Mouse (Mus musculus) neural tube, embryonic 13.5 days (tissue): ENCODE results near the gene Svop. TPM values are rescaled to one million over a fixed set of nuclear protein-coding genes. Genes with fewer than 3 reads are reported as not detected.

ENCODE experiments used
- ATAC-seq: fragments of 200-750 bp; cut with Nextera tagmentation; 2 replicates; pipeline ENCODE4 v1.8.0; 2017; ENCODE audit warnings: low read depth, mild to moderate bottlenecking, moderate TSS enrichment, moderate library complexity
- H3K27ac ChIP-seq: fragments of 300-500 bp; sonication (generic); replicated peaks from 2 replicates; pipeline ENCODE4 v1.5.1; 2015; ENCODE audit warnings: moderate library complexity, mild to moderate bottlenecking, inconsistent platforms
- H3K27me3 ChIP-seq: fragments of 300-500 bp; sonication (generic); 2 replicates; pipeline ENCODE4 v1.6.1; 2015; ENCODE audit warnings: mild to moderate bottlenecking, inconsistent platforms
- H3K36me3 ChIP-seq: fragments of 300-500 bp; sonication (generic); 2 replicates; pipeline ENCODE4 v1.6.1; 2015; ENCODE audit warnings: mild to moderate bottlenecking, inconsistent platforms
- H3K4me1 ChIP-seq: fragments of 300-500 bp; sonication (generic); replicated peaks from 2 replicates; pipeline ENCODE4 v1.6.1; 2015; ENCODE audit warnings: inconsistent platforms
- H3K4me2 ChIP-seq: fragments of 300-500 bp; sonication (generic); 2 replicates; pipeline ENCODE4 v1.6.1; 2015; ENCODE audit warnings: inconsistent platforms, mild to moderate bottlenecking, moderate library complexity
- H3K4me3 ChIP-seq: fragments of 300-500 bp; sonication (generic); 2 replicates; pipeline ENCODE4 v1.5.1; 2015; ENCODE audit warnings: mild to moderate bottlenecking, inconsistent platforms
- H3K9ac ChIP-seq: fragments of 300-500 bp; sonication (generic); 2 replicates; pipeline ENCODE4 v1.6.1; 2015; ENCODE audit warnings: moderate library complexity, mild to moderate bottlenecking, inconsistent platforms
- H3K9me3 ChIP-seq: fragments of 300-500 bp; sonication (generic); 2 replicates; pipeline ENCODE4 v1.6.1; 2016; ENCODE audit warnings: inconsistent platforms
- WGBS: fragments of 180-500 bp; shearing (Covaris S2); methylation state at CpG from one replicate; pipeline ENCODE4 v1.1.7; 2015; 5-methylcytosine and 5-hydroxymethylcytosine counted together
- polyA plus RNA-seq: library from polyadenylated mRNA; unstranded; fragments of >200 nt; fragmentation: Nextera tagmentation; extraction: Ambion mirVana; gene quantifications from 2 replicates; pipeline ENCODE4 v1.2.1, GENCODE M21; 2015

The Svop gene
- polyA plus RNA-seq, 1 experiment from 2014 or later = 79.6 TPM

DNA sequence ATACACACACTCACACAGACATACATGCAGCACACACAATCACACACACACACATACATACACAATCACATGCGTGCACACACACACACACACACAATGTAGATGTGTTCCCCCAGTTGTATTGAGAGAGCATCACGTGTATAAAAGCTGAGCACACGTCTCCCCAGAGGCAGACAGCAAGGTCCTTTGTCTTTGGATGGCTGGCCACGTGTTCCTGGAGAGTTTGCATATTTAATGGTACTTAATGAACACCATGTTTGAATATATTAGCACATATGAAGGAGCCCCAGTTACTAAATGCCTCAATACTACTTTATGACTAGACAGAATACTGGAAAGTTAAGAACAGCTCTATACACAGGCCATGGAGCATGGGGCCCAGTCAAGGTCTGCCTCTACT lies 27.4 kb downstream of the Svop start:
- no peak overlapping the region for H3K9ac ChIP-seq
- 43% methylated on average over 4 of the region's 4 CpGs for WGBS
- H3K27ac ChIP-seq = no peak overlapping the region
- ATAC-seq = no peak
- no peaks in the 10 kb centered on the region for H3K9me3 ChIP-seq
- no peaks in the 10 kb centered on the region; the same call in 1 of the 2 replicates for H3K4me1 ChIP-seq
- H3K4me2 ChIP-seq = no peak overlapping the region
- H3K27me3 ChIP-seq = no peaks in the 10 kb centered on the region
- H3K4me3 ChIP-seq = no peak overlapping the region
- H3K36me3 ChIP-seq = peaks cover 43% of the 10 kb centered on the region

DNA sequence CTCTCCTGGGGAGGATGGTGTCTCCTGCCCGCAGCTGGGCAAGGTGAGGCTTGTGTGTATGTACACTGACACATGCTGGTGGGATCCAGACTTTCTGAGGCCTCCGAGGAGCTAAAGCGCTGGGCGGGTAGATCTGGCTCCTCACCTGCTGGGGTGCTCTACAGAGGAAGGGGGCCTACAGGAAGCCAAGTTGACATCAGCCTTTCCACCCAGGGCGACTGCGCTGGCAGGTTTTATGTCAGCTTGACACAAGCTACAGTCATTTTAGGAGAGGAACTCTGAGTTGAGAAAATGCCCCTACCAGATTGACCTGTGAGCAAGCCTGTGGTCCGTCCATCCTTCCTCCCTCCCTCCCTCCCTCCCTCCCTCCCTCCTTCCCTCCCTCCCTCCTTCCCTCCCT lies 29.7 kb downstream of the Svop start:
- no peak overlapping the region for H3K4me2 ChIP-seq
- no peaks in the 10 kb centered on the region for H3K9me3 ChIP-seq
- 56% methylated on average over 7 of the region's 7 CpGs for WGBS
- H3K36me3 ChIP-seq = peaks cover 54% of the 10 kb centered on the region
- no peak overlapping the region for H3K4me3 ChIP-seq
- no peaks in the 10 kb centered on the region; the same call in 1 of the 2 replicates for H3K4me1 ChIP-seq
- no peak for ATAC-seq
- H3K27ac ChIP-seq = no peak overlapping the region
- H3K27me3 ChIP-seq = no peaks in the 10 kb centered on the region
- H3K9ac ChIP-seq = no peak overlapping the region

DNA sequence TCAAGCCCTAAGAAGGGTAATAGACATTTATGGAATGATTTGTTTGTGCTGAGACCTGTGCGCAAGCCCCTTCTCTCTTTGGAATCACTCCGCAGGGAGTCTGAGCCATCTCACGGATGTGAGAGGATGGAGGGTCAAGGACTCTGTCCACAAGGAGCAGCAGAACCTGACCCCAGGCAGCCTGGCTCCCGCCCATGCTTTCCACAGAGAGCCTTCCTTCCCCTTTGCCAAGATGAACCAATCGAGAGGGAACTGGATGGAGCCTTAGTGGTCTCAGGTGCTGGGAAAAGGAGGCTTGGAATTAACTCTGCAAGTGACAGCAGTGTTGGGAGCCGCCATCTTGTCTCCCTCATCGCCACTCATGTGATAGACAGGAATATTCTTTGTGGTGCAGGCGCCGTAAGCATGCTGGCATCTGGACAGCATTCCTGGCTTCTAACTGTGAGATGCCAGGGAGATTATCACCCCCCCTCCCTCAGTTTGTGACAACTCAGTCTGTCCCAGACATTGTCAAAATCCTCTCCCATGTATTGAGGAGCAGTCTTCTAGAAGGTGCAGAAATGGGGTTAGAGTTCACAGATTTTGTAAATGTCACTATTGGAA lies 34.1 kb downstream of the Svop start:
- Histone ChIP-seq H3K4me3 (no peak overlapping the region), H3K9me3 (no peaks in the 10 kb centered on the region), H3K27ac (no peak overlapping the region), H3K9ac (no peak overlapping the region), H3K36me3 (peaks cover 62% of the 10 kb centered on the region), H3K4me2 (no peak overlapping the region), H3K4me1 (no peaks in the 10 kb centered on the region), H3K27me3 (no peaks in the 10 kb centered on the region)
- WGBS = 76% methylated on average over 9 of the region's 9 CpGs
- ATAC-seq = no peak

DNA sequence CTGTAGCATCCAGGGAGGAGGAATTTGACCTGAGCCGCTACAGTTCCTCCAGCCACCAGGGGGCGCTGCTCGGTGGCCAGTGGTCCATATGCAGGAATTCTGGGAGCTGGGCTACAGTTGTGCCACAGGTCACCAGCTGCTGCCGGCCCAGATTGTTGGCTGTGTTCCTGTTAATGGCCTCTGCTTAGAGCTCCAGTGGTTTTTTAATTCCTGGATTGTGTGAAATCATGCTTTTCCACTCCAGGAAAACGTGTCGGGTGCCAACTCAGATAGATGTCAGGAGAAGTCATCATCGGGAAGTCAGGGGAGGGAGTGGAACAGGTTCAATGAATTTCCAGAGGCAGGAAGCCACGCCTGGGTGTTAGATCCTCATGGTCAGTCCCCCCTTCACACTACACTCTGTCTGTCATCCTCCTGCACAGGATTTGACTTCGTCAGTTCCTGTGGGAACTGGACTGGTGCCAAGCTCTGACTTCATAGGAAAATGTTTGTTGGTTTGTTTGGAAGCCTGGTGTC lies 39.1 kb downstream of the Svop start:
- Histone ChIP-seq H3K9ac (no peak overlapping the region), H3K9me3 (no peaks in the 10 kb centered on the region), H3K4me2 (peak overlapping the region; percentile 26; the same call in 1 of the 2 replicates), H3K4me1 (peaks cover 12% of the 10 kb centered on the region), H3K27ac (peak overlapping the region; percentile 38; the same call in 1 of the 2 replicates), H3K4me3 (no peak overlapping the region), H3K27me3 (no peaks in the 10 kb centered on the region), H3K36me3 (peaks cover 60% of the 10 kb centered on the region)
- 32% methylated on average over 9 of the region's 9 CpGs for WGBS
- no peak for ATAC-seq

DNA sequence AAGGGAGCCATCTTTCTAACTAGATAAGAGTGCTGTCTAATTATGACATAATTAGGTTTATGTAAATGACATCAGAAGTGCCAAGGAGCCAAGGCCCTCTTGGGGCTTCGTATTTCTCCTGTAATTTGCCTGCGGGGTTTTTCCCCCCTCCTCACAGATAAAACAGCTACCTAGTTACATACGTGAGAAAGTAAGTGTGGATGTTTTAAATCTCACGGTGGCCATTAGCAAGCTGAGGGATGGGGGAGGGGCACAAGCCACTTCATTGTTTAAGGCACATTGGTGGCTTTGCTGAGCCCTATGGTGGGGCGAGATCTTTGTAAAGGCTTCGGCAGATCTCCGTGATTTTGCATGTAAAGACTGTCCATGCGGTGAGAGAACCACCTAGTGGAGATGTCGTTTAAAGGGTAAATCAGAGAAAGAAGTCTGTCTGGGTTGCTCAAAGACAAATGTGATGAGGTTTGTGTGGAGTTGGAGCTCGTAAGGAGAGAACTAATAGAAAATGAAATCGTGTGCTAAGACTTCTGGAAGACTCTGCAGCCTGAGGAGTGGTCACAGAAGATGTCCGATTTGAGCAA lies 42.5 kb downstream of the Svop start:
- ATAC-seq = peak; percentile 68
- Histone ChIP-seq H3K27me3 (no peaks in the 10 kb centered on the region), H3K9ac (no peak overlapping the region), H3K4me3 (no peak overlapping the region), H3K27ac (no peak overlapping the region; the same call in 1 of the 2 replicates), H3K9me3 (no peaks in the 10 kb centered on the region), H3K4me2 (no peak overlapping the region), H3K36me3 (peaks cover 49% of the 10 kb centered on the region), H3K4me1 (peaks cover 12% of the 10 kb centered on the region)
- WGBS = 52% methylated on average over 12 of the region's 12 CpGs

DNA sequence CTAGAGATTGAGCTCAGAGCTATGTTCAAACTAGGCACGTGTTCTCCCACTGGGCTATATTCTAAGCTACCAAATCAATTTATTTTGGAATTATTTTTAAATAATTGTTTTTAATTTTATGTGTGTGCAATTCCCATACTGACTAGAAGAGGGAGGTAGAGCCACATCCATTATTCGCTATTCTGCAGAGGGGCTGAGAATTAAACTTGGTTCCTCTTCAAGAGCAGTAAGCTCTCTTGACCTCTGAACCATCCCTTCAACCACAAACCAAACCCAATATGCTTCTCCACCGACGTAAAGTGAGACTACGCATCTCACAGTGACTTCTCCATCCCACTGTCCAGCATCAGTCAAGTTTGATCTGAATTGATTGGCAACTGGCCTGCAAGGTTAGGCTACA lies 44.2 kb downstream of the Svop start:
- H3K4me2 ChIP-seq = no peak overlapping the region
- H3K9me3 ChIP-seq = no peaks in the 10 kb centered on the region
- peaks cover 12% of the 10 kb centered on the region for H3K4me1 ChIP-seq
- WGBS = 89% methylated on average over 5 of the region's 5 CpGs
- H3K27ac ChIP-seq = no peak overlapping the region
- H3K27me3 ChIP-seq = no peaks in the 10 kb centered on the region
- no peak overlapping the region for H3K4me3 ChIP-seq
- peaks cover 55% of the 10 kb centered on the region for H3K36me3 ChIP-seq
- H3K9ac ChIP-seq = no peak overlapping the region
- no peak for ATAC-seq

DNA sequence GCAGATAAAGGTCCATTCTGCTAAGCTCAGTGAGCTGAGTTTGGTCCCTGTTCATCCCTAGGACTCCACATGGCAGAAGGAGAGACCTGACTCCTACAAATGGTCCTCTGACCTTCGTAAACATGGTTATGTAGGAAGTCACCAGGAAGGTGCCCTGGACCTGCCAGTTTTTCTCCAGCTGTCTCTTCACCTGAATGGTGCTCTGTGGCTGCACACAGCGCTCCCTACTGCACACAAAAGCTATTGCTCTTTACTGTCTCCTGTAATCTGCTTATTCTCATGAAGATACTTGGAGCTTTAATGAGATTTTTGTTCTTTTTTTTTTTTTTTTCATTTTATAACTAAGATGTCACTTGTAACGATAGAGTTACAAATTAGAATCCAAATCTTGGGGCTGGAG lies 44.8 kb downstream of the Svop start:
- H3K9me3 ChIP-seq = no peaks in the 10 kb centered on the region
- H3K4me1 ChIP-seq = peaks cover 12% of the 10 kb centered on the region
- 54% methylated on average over 3 of the region's 3 CpGs for WGBS
- no peak overlapping the region for H3K4me3 ChIP-seq
- H3K4me2 ChIP-seq = no peak overlapping the region
- H3K27me3 ChIP-seq = no peaks in the 10 kb centered on the region
- no peak for ATAC-seq
- peaks cover 55% of the 10 kb centered on the region for H3K36me3 ChIP-seq
- H3K9ac ChIP-seq = no peak overlapping the region
- H3K27ac ChIP-seq = no peak overlapping the region

DNA sequence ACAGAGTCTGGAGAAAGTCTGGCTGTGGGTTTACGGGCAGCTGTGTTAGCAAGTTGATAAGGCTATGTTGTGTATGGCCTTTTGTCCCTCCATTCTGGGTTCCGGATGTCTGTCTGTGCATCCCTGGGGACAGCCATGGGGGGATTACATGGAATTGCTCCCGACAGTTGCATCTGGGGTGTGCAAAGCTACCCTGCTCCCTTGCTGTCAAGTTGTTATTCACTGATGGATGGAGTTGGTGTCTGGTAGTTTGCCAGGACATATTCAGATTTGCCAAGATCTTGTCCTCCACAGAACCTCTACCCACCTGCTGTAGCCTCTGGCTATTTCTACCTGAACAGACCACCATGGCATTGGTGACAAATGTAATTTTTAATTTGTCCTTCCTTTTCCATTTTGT lies 45.2 kb downstream of the Svop start:
- Histone ChIP-seq H3K4me2 (no peak overlapping the region), H3K9ac (no peak overlapping the region), H3K4me3 (no peak overlapping the region), H3K36me3 (peaks cover 56% of the 10 kb centered on the region), H3K4me1 (peaks cover 12% of the 10 kb centered on the region), H3K27me3 (no peaks in the 10 kb centered on the region), H3K27ac (no peak overlapping the region), H3K9me3 (no peaks in the 10 kb centered on the region)
- whole genome bisulfite sequencing = 79% methylated on average over 3 of the region's 3 CpGs
- no peak for ATAC-seq

DNA sequence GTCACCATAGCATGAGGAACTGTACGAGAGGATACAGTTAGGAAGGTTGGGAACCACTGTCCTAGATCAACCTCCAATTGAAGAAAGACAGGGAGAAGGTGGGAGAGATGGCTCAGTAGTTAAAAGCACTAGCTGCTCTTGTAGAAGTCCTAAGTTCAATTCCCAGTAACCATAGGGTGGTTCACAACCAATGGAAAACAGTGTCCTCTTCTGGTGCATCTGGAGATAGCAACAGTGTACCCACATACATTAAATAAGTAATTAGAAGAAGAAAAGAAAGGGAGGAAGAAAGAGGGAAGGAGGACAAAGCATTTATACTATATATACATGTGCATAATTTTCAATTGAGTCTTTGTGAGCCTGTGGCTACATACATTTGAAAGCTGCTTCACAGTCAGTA lies 46.2 kb downstream of the Svop start:
- 65% methylated on average over 1 of the region's 1 CpGs for WGBS
- no peak overlapping the region for H3K27ac ChIP-seq
- H3K9ac ChIP-seq = no peak overlapping the region
- H3K27me3 ChIP-seq = no peaks in the 10 kb centered on the region
- H3K4me1 ChIP-seq = peaks cover 12% of the 10 kb centered on the region
- no peak overlapping the region for H3K4me3 ChIP-seq
- no peaks in the 10 kb centered on the region for H3K9me3 ChIP-seq
- no peak for ATAC-seq
- peaks cover 49% of the 10 kb centered on the region for H3K36me3 ChIP-seq
- no peak overlapping the region for H3K4me2 ChIP-seq

DNA sequence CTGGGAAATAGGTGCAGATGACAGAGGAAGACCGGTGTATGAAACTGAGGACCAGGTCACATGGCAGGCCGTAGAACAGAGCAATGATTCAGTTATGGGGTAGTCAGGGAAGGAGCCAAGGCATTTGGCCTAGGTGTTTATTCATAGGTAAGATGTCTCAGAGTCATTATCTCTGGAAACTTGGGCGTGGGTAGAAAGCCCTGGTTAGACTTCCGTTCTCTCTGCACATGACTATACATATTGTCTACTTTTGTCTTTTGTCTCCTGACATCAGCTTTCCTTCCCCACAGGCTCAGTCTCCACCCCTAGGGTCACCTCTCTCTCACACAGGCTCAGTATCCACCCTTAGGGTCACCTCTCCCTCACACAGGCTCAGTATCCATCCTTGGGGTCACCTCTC lies 47.6 kb downstream of the Svop start:
- ATAC-seq = no peak
- 87% methylated on average over 4 of the region's 4 CpGs for WGBS

DNA sequence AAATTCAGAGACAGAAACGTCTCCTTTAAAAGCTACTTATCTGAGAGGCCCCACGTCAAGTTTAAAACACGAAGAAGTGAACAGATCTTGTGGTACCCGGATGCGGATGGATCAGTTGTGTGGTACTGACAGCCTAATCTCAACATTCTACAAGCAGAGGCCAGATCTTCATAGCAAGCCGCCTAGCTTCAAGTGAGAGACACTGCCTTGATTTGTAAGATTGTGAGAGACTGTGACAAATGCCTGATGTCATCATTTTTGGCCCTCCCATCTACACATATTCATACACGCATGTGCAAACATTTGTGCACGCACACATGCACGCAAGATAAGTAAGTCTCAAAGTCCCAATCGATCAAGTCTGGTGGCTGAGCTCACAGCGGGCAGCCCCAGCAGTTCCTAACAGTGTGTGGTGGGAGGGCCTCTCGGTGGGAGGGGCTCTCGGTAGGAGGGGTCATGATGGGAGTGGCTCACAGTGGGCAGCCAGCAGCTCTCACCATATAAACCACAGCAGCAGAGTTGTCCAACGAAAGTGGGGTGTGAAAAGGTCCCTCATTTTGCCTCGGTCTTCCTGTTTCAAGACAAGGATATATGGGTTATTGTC lies 49.9 kb downstream of the Svop start:
- Histone ChIP-seq H3K27ac (no peak overlapping the region), H3K9ac (no peak overlapping the region), H3K4me2 (no peak overlapping the region), H3K4me3 (no peak overlapping the region), H3K36me3 (peaks cover 70% of the 10 kb centered on the region), H3K27me3 (no peaks in the 10 kb centered on the region), H3K4me1 (no peaks in the 10 kb centered on the region; the same call in 1 of the 2 replicates), H3K9me3 (no peaks in the 10 kb centered on the region)
- WGBS = 17% methylated on average over 15 of the region's 15 CpGs
- ATAC-seq = no peak

More for the DNA sequence above, 47.6 kb downstream of the Svop start:
- no peak overlapping the region for H3K27ac ChIP-seq
- H3K9ac ChIP-seq = no peak overlapping the region
- no peaks in the 10 kb centered on the region for H3K27me3 ChIP-seq
- H3K4me1 ChIP-seq = peaks cover 3% of the 10 kb centered on the region
- H3K4me2 ChIP-seq = no peak overlapping the region
- H3K9me3 ChIP-seq = no peaks in the 10 kb centered on the region
- H3K36me3 ChIP-seq = peaks cover 50% of the 10 kb centered on the region
- no peak overlapping the region for H3K4me3 ChIP-seq

DNA sequence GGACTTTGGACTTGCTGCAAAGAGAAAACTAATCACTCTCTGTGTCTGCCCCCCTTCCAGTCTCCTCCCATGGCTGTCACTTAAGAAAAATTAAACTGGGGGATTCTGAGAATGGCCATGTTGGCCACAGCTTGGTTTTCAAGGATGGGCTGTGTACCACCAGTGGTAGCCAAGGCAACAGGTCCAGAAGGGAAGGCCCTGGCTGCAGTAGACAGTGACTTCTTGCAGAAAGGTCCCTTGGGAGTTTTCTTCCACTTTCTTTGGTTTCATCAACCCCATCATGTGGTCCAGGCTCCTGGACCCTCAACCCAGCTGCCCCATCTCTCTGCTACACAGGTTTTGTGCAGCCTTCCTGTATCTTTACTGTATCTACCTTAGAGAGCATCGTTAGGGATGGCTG lies 50.5 kb downstream of the Svop start:
- H3K4me1 ChIP-seq = no peaks in the 10 kb centered on the region; the same call in 1 of the 2 replicates
- H3K4me2 ChIP-seq = no peak overlapping the region
- H3K4me3 ChIP-seq = no peak overlapping the region
- WGBS = 71% methylated on average over 1 of the region's 1 CpGs
- no peak overlapping the region for H3K9ac ChIP-seq
- no peak for ATAC-seq
- peaks cover 70% of the 10 kb centered on the region for H3K36me3 ChIP-seq
- H3K27ac ChIP-seq = no peak overlapping the region
- H3K9me3 ChIP-seq = no peaks in the 10 kb centered on the region
- no peaks in the 10 kb centered on the region for H3K27me3 ChIP-seq
